Mouse (Mus musculus): Measurements from ENCODE around the gene Syn2. TPM values are rescaled to one million over a fixed set of nuclear protein-coding genes. Genes with fewer than 3 reads are reported as not detected.

The Syn2 gene
- polyA plus RNA-seq (2015; fragmentation: Nextera tagmentation; extraction: Ambion mirVana), result 0.13 TPM in 2 replicates

DNA sequence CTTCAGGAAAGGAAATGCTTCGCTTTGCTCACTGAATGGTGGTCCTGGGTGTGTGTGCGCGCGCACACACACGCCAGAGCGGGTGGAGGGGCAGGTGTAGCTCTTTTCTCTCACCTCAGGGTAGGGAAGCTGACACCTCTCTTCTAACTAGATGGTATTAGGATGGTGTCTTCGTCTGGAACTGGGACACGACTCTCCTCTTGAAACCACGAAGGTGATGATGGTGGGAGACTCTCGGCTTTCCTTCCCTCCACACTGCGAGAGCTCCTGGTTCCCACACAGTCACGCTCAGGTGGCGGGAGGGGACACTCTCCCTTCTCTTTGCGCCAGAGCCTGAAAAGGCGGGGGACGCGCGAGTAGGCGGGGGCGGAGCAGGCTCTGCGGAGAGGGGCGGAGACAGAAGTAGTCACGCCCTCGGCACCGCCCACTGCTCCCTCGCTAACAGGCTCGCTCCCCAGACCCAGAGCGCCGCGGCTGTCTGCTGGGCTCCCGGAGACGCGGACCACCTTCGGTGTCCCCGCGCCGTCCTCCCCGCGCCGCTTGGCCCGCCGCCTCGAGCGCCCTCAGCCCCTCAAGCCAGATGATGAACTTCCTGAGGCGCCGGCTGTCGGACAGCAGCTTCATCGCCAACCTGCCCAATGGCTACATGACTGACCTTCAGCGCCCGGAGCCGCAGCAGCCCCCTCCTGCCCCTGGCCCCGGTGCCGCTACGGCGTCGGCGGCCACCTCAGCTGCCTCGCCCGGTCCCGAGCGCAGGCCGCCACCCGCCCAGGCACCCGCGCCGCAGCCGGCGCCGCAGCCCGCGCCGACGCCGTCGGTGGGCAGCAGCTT lies at the start of gene Syn2:
Syn2 (plus strand) TSS at position 402 of the 831 bp plus-strand sequence.
- Histone ChIP-seq H3K4me2 (peak within 1 kb of the TSS; percentile 77), H3K9me3 (replicated peaks) (no peaks in the 10 kb centered on the region), H3K27me3 (peaks cover 44% of the 10 kb centered on the region), H3K36me3 (replicated peaks) (no peaks in the 10 kb centered on the region), H3K4me1 (replicated peaks) (peaks cover 12% of the 10 kb centered on the region), H3K4me3 (replicated peaks) (peak within 1 kb of the TSS; percentile 55), H3K9ac (no peak within 1 kb of the TSS), H3K27ac (replicated peaks) (no peak within 1 kb of the TSS)
- WGBS (ENCODE audit: insufficient replicate concordance), result 1% methylated on average over 75 of the region's 75 CpGs
- peak; percentile 62 for ATAC-seq (ENCODE audit: insufficient read depth)

DNA sequence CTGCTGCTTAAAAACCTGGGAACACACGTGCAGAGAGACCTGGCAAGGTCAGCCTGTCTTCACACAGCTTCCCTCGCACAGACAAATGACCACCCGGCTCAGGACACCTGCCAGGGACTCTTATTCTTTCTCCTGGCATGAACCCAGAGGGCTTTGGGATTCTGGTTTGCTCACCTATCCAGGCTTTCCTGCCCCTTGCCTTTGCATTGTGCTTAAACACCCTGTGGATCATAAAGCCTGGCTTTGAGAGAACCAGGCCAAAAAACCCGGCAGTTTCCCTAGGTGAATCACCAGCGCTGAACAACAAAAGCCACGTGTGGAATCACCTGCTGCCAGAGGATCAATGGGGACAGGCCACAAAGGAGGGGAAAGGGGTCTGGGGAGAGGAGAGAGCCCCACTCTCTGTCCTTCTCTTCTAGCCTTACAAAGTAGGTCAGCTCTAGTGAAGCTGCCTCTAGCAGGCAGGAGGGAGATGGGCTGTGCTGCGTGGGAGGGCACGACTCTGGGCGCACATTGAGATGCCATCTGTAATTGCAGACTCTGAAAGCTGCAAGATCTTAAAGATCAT lies 49.3 kb upstream of the Syn2 start:
- H3K4me3 ChIP-seq (replicated peaks), result no peak overlapping the region
- no peaks in the 10 kb centered on the region for H3K27me3 ChIP-seq
- no peaks in the 10 kb centered on the region for H3K4me1 ChIP-seq (replicated peaks)
- 50% methylated on average over 9 of the region's 9 CpGs for WGBS (ENCODE audit: insufficient replicate concordance)
- no peak overlapping the region for H3K27ac ChIP-seq (replicated peaks)
- H3K9ac ChIP-seq, result no peak overlapping the region
- no peak overlapping the region for H3K4me2 ChIP-seq
- H3K36me3 ChIP-seq (replicated peaks), result no peaks in the 10 kb centered on the region
- no peaks in the 10 kb centered on the region for H3K9me3 ChIP-seq (replicated peaks)
- no peak for ATAC-seq (ENCODE audit: insufficient read depth)

DNA sequence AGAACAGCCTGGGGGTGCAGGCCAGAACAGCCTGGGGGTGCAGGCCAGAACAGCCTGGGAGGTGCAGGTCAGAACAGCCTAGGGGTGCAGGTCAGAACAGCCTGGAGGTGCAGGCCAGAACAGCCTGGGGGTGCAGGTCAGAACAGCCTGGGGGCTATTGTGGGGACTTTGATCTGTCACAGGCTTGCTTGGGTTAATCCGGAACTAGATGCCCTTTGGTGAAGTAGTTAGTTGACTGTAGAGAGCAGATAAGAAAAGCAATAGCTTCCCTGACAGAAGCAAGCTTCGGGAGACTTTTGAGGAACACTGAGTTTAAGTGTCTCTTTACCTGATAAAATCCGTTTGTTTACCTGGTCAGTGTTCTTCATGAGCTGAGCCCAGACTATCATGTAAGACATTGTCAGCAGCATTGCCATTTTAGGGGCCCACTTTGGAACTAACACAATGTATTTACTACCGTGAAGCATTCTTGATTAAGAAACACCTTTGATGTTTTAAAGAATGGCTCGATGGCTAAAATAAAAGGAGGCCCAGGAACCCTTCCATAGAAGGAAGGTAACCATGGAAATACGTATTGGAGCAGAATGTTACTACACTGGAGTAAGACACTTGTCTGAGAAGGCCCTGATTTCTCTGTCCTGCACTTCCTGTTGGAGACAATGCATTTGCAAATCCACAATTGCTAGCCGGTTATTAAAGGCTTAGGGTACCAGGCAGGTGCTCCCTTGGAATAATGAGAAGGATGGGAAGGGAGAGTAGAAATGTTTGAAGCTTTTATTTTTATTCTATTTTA lies 46.2 kb upstream of the Syn2 start:
- H3K4me1 ChIP-seq (replicated peaks), result no peaks in the 10 kb centered on the region
- H3K9ac ChIP-seq, result no peak overlapping the region
- H3K27me3 ChIP-seq, result no peaks in the 10 kb centered on the region
- no peak overlapping the region for H3K4me2 ChIP-seq
- ATAC-seq (ENCODE audit: insufficient read depth), result no peak
- no peak overlapping the region for H3K4me3 ChIP-seq (replicated peaks)
- H3K9me3 ChIP-seq (replicated peaks), result no peaks in the 10 kb centered on the region
- H3K36me3 ChIP-seq (replicated peaks), result no peaks in the 10 kb centered on the region
- no peak overlapping the region for H3K27ac ChIP-seq (replicated peaks)
- 42% methylated on average over 7 of the region's 7 CpGs for WGBS (ENCODE audit: insufficient replicate concordance)

DNA sequence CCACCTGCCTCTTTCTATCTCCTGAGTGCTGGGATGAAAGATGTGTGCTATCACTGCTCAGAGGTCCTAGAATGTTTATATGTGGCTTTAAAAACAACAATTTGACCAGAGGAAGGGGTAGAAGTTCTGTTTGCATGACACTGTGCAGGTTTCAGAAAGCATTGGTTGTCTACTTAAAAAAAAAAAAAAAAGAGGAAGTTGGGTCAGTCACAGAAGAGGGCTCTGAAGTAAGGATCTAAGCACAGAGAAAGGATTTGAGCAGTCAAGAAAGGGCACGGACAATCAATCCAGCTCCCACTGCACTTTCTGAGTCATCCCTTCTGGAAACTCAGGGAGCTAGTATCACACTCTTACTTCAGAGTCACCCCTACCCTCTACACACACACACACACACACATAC lies 43.0 kb upstream of the Syn2 start:
- Histone ChIP-seq H3K4me2 (no peak overlapping the region), H3K27me3 (no peaks in the 10 kb centered on the region), H3K27ac (replicated peaks) (no peak overlapping the region), H3K9me3 (replicated peaks) (no peaks in the 10 kb centered on the region), H3K36me3 (replicated peaks) (no peaks in the 10 kb centered on the region), H3K4me3 (replicated peaks) (no peak overlapping the region), H3K4me1 (replicated peaks) (no peaks in the 10 kb centered on the region), H3K9ac (no peak overlapping the region)
- 0% methylated on average over 1 of the region's 1 CpGs for WGBS (ENCODE audit: insufficient replicate concordance)
- no peak for ATAC-seq (ENCODE audit: insufficient read depth)

DNA sequence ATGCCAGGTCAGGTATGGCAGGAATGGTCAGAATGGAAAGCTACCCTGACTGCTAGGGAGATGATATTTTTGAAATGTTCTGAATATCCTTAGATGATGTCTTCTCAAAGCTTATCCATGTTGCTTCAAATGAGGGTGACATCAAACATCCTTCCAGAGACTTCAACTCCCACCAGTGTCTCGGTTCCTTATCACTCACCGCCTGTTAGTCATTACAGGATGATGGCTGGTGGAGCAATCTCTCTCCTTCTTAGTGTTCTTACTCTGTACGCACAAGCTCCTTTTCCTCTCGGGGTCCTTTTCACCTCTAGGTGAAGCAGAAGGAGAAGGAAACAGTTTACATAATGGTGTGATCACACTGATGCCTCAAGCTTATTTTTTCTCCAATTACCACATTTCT lies 32.2 kb upstream of the Syn2 start:
- H3K4me3 ChIP-seq (replicated peaks), result no peak overlapping the region
- H3K4me2 ChIP-seq, result no peak overlapping the region
- no peak overlapping the region for H3K9ac ChIP-seq
- no peaks in the 10 kb centered on the region for H3K36me3 ChIP-seq (replicated peaks)
- no peaks in the 10 kb centered on the region for H3K4me1 ChIP-seq (replicated peaks)
- WGBS (ENCODE audit: insufficient replicate concordance), result 34% methylated on average over 4 of the region's 4 CpGs
- H3K27me3 ChIP-seq, result no peaks in the 10 kb centered on the region
- ATAC-seq (ENCODE audit: insufficient read depth), result no peak
- no peaks in the 10 kb centered on the region for H3K9me3 ChIP-seq (replicated peaks)
- H3K27ac ChIP-seq (replicated peaks), result no peak overlapping the region

DNA sequence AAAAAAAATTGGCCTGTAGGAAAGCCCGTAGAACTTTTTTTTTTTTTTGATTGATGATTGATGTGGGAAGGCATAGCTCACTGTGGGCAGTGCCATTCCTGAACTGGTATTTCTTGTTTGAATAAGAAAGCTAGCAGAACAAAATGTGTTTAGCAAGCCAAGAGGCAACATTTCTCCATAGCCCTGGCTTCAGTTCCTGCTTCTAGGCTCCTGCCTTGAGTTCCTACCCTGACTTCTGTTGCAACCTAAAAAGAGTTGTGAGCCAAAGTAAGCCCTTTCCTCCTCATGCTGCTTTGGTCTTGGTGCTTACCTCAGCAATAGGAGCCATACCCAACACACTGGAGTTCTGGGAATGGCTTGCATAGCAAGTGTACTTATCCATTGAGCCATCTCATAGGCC lies 23.3 kb upstream of the Syn2 start:
- H3K27ac ChIP-seq (replicated peaks), result no peak overlapping the region
- 67% methylated on average over 1 of the region's 1 CpGs for whole genome bisulfite sequencing (ENCODE audit: insufficient replicate concordance)
- no peaks in the 10 kb centered on the region for H3K27me3 ChIP-seq
- H3K9me3 ChIP-seq (replicated peaks), result no peaks in the 10 kb centered on the region
- no peak overlapping the region for H3K4me3 ChIP-seq (replicated peaks)
- H3K4me1 ChIP-seq (replicated peaks), result no peaks in the 10 kb centered on the region
- no peaks in the 10 kb centered on the region for H3K36me3 ChIP-seq (replicated peaks)
- no peak overlapping the region for H3K4me2 ChIP-seq
- no peak for ATAC-seq (ENCODE audit: insufficient read depth)
- no peak overlapping the region for H3K9ac ChIP-seq

DNA sequence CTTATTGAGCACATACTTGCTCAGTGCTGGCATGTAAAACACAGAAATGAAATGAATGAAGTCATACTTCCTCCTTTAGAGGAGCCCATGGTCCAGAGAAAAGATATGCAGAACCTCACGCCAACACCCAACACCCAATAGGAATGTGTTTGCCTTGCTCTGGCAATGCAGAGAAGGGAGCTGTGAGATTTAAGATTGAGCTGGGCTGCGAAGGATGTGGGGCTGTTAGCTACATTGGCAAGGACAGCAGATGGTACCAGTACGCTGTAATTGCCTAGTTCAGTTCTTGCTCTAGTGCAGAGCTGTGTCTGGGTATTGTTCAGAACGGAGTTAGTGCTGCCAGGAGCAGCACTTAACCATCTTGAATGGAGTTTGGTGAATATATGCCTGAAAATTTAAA lies 12.5 kb upstream of the Syn2 start:
- Histone ChIP-seq H3K9ac (no peak overlapping the region), H3K4me3 (replicated peaks) (no peak overlapping the region)
- WGBS (ENCODE audit: insufficient replicate concordance), result 54% methylated on average over 4 of the region's 4 CpGs

DNA sequence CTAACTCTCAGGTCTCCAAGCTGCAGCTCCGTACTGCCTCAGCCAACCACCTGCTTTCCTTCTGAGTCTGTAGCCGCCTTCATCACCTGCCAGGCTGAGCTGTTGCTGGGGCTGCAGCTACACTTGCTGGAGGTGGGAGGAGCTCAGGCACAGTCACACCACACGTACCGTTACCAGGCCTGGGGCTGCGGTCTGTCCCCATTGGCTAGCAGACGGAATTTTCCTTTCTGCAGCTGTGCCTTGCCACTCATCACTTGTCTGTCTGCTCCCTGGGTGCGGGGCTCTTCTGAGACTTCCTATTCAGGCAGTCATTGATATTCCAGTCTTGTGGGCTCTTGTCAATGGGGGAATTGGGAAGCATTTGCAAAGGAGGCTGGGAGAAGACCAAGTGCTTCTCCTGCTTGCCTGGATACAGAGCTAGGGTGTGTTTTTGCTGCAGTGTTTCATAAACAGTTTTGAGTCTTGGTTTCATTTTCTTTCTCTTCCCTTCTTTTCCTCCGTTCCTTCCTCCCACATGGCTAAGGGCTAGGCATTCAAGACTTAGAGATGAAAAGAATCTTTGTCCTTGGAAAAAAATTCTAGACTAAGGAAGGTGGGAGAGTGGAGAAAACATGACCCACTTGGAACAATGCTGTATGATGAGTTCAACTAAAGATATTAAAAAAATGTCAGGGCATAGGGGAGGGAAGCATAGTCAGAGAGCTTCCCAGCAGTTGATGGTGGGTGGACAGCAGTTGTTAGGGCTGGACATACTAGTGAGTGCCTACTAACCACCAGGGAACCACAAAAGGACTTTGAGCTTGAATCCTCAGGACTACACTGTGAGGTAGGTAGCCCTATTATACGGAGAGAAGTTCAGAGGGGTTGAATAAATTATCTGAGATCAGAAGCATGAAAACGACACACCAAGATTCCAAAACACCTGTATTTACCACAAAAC lies 11.2 kb upstream of the Syn2 start:
- no peak overlapping the region for H3K4me3 ChIP-seq (replicated peaks)
- H3K4me1 ChIP-seq (replicated peaks), result no peaks in the 10 kb centered on the region
- H3K9ac ChIP-seq, result no peak overlapping the region
- H3K36me3 ChIP-seq (replicated peaks), result no peaks in the 10 kb centered on the region
- no peak overlapping the region for H3K27ac ChIP-seq (replicated peaks)
- no peaks in the 10 kb centered on the region for H3K9me3 ChIP-seq (replicated peaks)
- H3K27me3 ChIP-seq, result no peaks in the 10 kb centered on the region
- no peak for ATAC-seq (ENCODE audit: insufficient read depth)
- no peak overlapping the region for H3K4me2 ChIP-seq
- WGBS (ENCODE audit: insufficient replicate concordance), result 12% methylated on average over 10 of the region's 10 CpGs

More for the DNA sequence above, 12.5 kb upstream of the Syn2 start:
- H3K36me3 ChIP-seq (replicated peaks), result no peaks in the 10 kb centered on the region
- no peak overlapping the region for H3K27ac ChIP-seq (replicated peaks)
- no peaks in the 10 kb centered on the region for H3K9me3 ChIP-seq (replicated peaks)
- H3K27me3 ChIP-seq, result no peaks in the 10 kb centered on the region
- no peaks in the 10 kb centered on the region for H3K4me1 ChIP-seq (replicated peaks)
- no peak for ATAC-seq (ENCODE audit: insufficient read depth)
- H3K4me2 ChIP-seq, result no peak overlapping the region

DNA sequence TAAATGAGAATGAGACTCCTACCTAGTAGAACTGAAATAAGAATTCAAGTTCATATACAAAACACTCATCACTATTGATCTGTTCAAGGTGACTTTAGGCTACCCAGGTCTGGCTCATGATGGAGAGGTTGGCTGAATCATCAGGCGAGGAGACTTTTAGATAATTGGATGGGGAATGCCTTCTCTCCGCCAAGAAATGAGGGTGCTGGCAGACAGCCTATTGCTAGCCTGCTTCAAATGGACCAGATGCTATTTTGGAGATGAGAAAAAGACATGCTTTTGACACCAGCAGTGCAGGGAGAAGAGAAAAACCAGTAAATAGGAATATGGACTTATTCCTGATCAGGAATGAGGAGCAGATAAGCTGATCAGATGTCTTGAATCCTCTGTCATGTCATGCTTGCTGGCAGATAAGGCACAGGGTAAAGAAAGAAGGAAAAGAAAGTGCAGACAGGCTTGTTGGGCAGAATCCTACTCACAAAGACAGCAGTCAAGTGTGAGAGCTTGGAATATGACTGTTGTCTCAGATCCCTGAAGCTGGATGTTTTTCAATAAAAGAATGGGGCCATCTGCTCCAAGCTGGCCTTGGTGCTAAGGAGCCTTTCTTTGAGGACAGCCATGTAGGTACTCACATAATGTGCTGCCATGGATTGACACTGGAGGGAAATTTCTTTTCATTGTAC lies 9.9 kb upstream of the Syn2 start:
- WGBS (ENCODE audit: insufficient replicate concordance), result 40% methylated on average over 2 of the region's 2 CpGs
- Histone ChIP-seq H3K4me2 (no peak overlapping the region), H3K4me3 (replicated peaks) (no peak overlapping the region), H3K27me3 (no peaks in the 10 kb centered on the region), H3K9me3 (replicated peaks) (no peaks in the 10 kb centered on the region), H3K4me1 (replicated peaks) (no peaks in the 10 kb centered on the region), H3K36me3 (replicated peaks) (no peaks in the 10 kb centered on the region), H3K9ac (no peak overlapping the region), H3K27ac (replicated peaks) (no peak overlapping the region)
- no peak for ATAC-seq (ENCODE audit: insufficient read depth)

DNA sequence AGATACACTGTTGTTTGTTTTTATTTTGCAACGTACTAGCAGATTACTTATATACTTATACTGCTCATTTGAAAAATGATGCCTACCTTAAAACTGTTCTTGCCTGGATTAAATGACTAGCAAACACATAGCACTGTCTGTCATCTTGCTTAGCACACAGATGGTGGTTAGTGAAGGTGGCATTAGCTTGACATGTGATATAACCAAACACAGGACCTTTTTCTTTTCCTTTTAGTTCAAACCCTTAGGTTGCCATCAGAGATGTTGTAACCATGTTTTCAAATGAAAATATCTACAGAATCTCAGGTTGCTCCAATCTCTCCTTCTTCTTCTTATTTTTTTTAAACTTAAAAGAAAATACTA lies 9.4 kb upstream of the Syn2 start:
- Histone ChIP-seq H3K9me3 (replicated peaks) (no peaks in the 10 kb centered on the region), H3K4me1 (replicated peaks) (no peaks in the 10 kb centered on the region), H3K4me2 (no peak overlapping the region), H3K9ac (no peak overlapping the region), H3K27ac (replicated peaks) (no peak overlapping the region), H3K4me3 (replicated peaks) (no peak overlapping the region), H3K36me3 (replicated peaks) (no peaks in the 10 kb centered on the region), H3K27me3 (no peaks in the 10 kb centered on the region)
- 56% methylated on average over 1 of the region's 1 CpGs for WGBS (ENCODE audit: insufficient replicate concordance)
- no peak for ATAC-seq (ENCODE audit: insufficient read depth)

All from liver, embryonic 15.5 days (tissue).